Mouse (Mus musculus): ENCODE results near the gene Npw. TPM values are rescaled to one million over a fixed set of nuclear protein-coding genes. Genes with fewer than 3 reads are reported as not detected.

Gene Npw
- polyA plus RNA-seq, 1 experiment, result not detected

GRCm38 (mm10) chr17:24608370-24608769 lies 49.9 kb downstream of the Npw start:
- Histone ChIP-seq H3K27ac (ENCODE audit: insufficient read depth, low read depth, low read length) (no peak overlapping the region), H3K4me1 (ENCODE audit: control insufficient read depth, insufficient read depth, low read length) (peaks cover 24% of the 10 kb centered on the region)
- TF ChIP-seq CTCF (IDR thresholded peaks at IDR 0.05; ENCODE audit: low read depth, low read length), result no peak
- TF ChIP-seq POLR2A (IDR thresholded peaks at IDR 0.05; ENCODE audit: borderline replicate concordance, low read depth, low read length), result no peak

More at GRCm38 (mm10) chr17:24608370-24608769, 49.9 kb downstream of the Npw start:
- H3K4me3 ChIP-seq (ENCODE audit: insufficient read depth, low read length), result no peak overlapping the region

Other genes with a start within 250 kb of the Npw start
- gene Rnps1, start 243.9 kb downstream of the Npw start, polyA plus RNA-seq (2012; ENCODE audit: insufficient read depth, insufficient read length, missing spikeins), result 65.0 and 72.0 TPM in 2 replicates
- 21.5 and 23.3 TPM in 2 replicates for gene Eci1, start 231.8 kb downstream of the Npw start, polyA plus RNA-seq (2012; ENCODE audit: insufficient read depth, insufficient read length, missing spikeins)
- 3.3 and 3.8 TPM in 2 replicates for gene Dnase1l2, start 215.4 kb downstream of the Npw start, polyA plus RNA-seq (2012; ENCODE audit: insufficient read depth, insufficient read length, missing spikeins)
- gene E4f1, start 188.1 kb downstream of the Npw start, polyA plus RNA-seq (2012; ENCODE audit: insufficient read depth, insufficient read length, missing spikeins), result 21.7 and 25.0 TPM in 2 replicates
- gene Pgp, start 188.1 kb downstream of the Npw start, polyA plus RNA-seq (2012; ENCODE audit: insufficient read depth, insufficient read length, missing spikeins), result 21.4 and 24.2 TPM in 2 replicates
- not detected in 2 replicates for gene Bricd5, start 184.6 kb downstream of the Npw start, polyA plus RNA-seq (2012; ENCODE audit: insufficient read depth, insufficient read length, missing spikeins)
- gene Mlst8, start 179.4 kb downstream of the Npw start, polyA plus RNA-seq (2012; ENCODE audit: insufficient read depth, insufficient read length, missing spikeins), result 14.8 and 16.0 TPM in 2 replicates
- 0.34 TPM in 1 of 2 replicates, not detected in the other for gene Caskin1, start 169.9 kb downstream of the Npw start, polyA plus RNA-seq (2012; ENCODE audit: insufficient read depth, insufficient read length, missing spikeins)
- 88.8 and 102 TPM in 2 replicates for gene Traf7, start 130.5 kb downstream of the Npw start, polyA plus RNA-seq (2012; ENCODE audit: insufficient read depth, insufficient read length, missing spikeins)
- gene Rab26, start 124.2 kb downstream of the Npw start, polyA plus RNA-seq (2012; ENCODE audit: insufficient read depth, insufficient read length, missing spikeins), result 0.44 TPM in 1 of 2 replicates, not detected in the other
- gene Pkd1, start 108.6 kb downstream of the Npw start, polyA plus RNA-seq (2012; ENCODE audit: insufficient read depth, insufficient read length, missing spikeins), result 22.3 and 24.6 TPM in 2 replicates
- 62.1 and 67.7 TPM in 2 replicates for gene Tsc2, start 25.8 kb downstream of the Npw start, polyA plus RNA-seq (2012; ENCODE audit: insufficient read depth, insufficient read length, missing spikeins)
- gene Nthl1, start 25.8 kb downstream of the Npw start, polyA plus RNA-seq (2012; ENCODE audit: insufficient read depth, insufficient read length, missing spikeins), result 4.1 and 6.2 TPM in 2 replicates
- 0.98 TPM in 1 of 2 replicates, not detected in the other for gene Slc9a3r2, start 8.1 kb downstream of the Npw start, polyA plus RNA-seq (2012; ENCODE audit: insufficient read depth, insufficient read length, missing spikeins)
- 28.0 and 29.6 TPM in 2 replicates for gene Zfp598, start 11.2 kb upstream of the Npw start, polyA plus RNA-seq (2012; ENCODE audit: insufficient read depth, insufficient read length, missing spikeins)
- 0.41 and 0.79 TPM in 2 replicates for gene Syngr3, start 31.5 kb upstream of the Npw start, polyA plus RNA-seq (2012; ENCODE audit: insufficient read depth, insufficient read length, missing spikeins)
- gene Gfer, start 37.7 kb upstream of the Npw start, polyA plus RNA-seq (2012; ENCODE audit: insufficient read depth, insufficient read length, missing spikeins), result 21.6 and 22.0 TPM in 2 replicates
- gene Noxo1, start 37.8 kb upstream of the Npw start, polyA plus RNA-seq (2012; ENCODE audit: insufficient read depth, insufficient read length, missing spikeins), result 3.9 and 6.0 TPM in 2 replicates
- gene Tbl3, start 49.2 kb upstream of the Npw start, polyA plus RNA-seq (2012; ENCODE audit: insufficient read depth, insufficient read length, missing spikeins), result 11.7 and 16.9 TPM in 2 replicates
- not detected in 2 replicates for gene Rnf151, start 59.6 kb upstream of the Npw start, polyA plus RNA-seq (2012; ENCODE audit: insufficient read depth, insufficient read length, missing spikeins)
- gene Rps2, start 59.7 kb upstream of the Npw start, polyA plus RNA-seq (2012; ENCODE audit: insufficient read depth, insufficient read length, missing spikeins), result 685 and 784 TPM in 2 replicates
- gene Ndufb10, start 66.0 kb upstream of the Npw start, polyA plus RNA-seq (2012; ENCODE audit: insufficient read depth, insufficient read length, missing spikeins), result 164 and 191 TPM in 2 replicates
- not detected in 2 replicates for gene Rpl3l, start 69.4 kb upstream of the Npw start, polyA plus RNA-seq (2012; ENCODE audit: insufficient read depth, insufficient read length, missing spikeins)
- gene Msrb1, start 78.2 kb upstream of the Npw start, polyA plus RNA-seq (2012; ENCODE audit: insufficient read depth, insufficient read length, missing spikeins), result 214 and 223 TPM in 2 replicates
- not detected in 2 replicates for gene Hs3st6, start 94.5 kb upstream of the Npw start, polyA plus RNA-seq (2012; ENCODE audit: insufficient read depth, insufficient read length, missing spikeins)
- gene Meiob, start 145.8 kb upstream of the Npw start, polyA plus RNA-seq (2012; ENCODE audit: insufficient read depth, insufficient read length, missing spikeins), result not detected in 2 replicates
- gene Hagh, start 181.7 kb upstream of the Npw start, polyA plus RNA-seq (2012; ENCODE audit: insufficient read depth, insufficient read length, missing spikeins), result 39.7 and 44.9 TPM in 2 replicates
- 9.0 and 9.1 TPM in 2 replicates for gene Fahd1, start 191.9 kb upstream of the Npw start, polyA plus RNA-seq (2012; ENCODE audit: insufficient read depth, insufficient read length, missing spikeins)
- not detected in 2 replicates for gene Igfals, start 207.5 kb upstream of the Npw start, polyA plus RNA-seq (2012; ENCODE audit: insufficient read depth, insufficient read length, missing spikeins)
- 39.0 and 40.3 TPM in 2 replicates for gene Nubp2, start 227.9 kb upstream of the Npw start, polyA plus RNA-seq (2012; ENCODE audit: insufficient read depth, insufficient read length, missing spikeins)
- 20.2 and 21.3 TPM in 2 replicates for gene Spsb3, start 228.2 kb upstream of the Npw start, polyA plus RNA-seq (2012; ENCODE audit: insufficient read depth, insufficient read length, missing spikeins)
- 5.9 and 7.1 TPM in 2 replicates for gene Eme2, start 236.6 kb upstream of the Npw start, polyA plus RNA-seq (2012; ENCODE audit: insufficient read depth, insufficient read length, missing spikeins)
- gene Mrps34, start 236.7 kb upstream of the Npw start, polyA plus RNA-seq (2012; ENCODE audit: insufficient read depth, insufficient read length, missing spikeins), result 25.6 and 34.9 TPM in 2 replicates
- 37.2 and 38.5 TPM in 2 replicates for gene Nme3, start 238.0 kb upstream of the Npw start, polyA plus RNA-seq (2012; ENCODE audit: insufficient read depth, insufficient read length, missing spikeins)